Mouse (Mus musculus): ENCODE results near the gene Rab7. TPM values are rescaled to one million over a fixed set of nuclear protein-coding genes. Genes with fewer than 3 reads are reported as not detected.

Gene Rab7
- 429 and 432 TPM in 2 replicates for polyA plus RNA-seq (2012; rRNA removed)

- Histone ChIP-seq H3K4me1 (ENCODE audit: control insufficient read depth, insufficient read depth, low read length) (peaks cover 15% of the 10 kb centered on the region), H3K27ac (ENCODE audit: insufficient read depth, low read length) (peak within 1 kb of the TSS; percentile 17; the same call in 1 of the 2 replicates), H3K4me3 (ENCODE audit: insufficient read depth, low read length) (peak within 1 kb of the TSS; percentile 87)
- no peak for TF ChIP-seq CTCF (IDR thresholded peaks at IDR 0.05; ENCODE audit: extremely low read depth, insufficient read depth, low read length)
- peak; percentile 73 for TF ChIP-seq POLR2A (IDR thresholded peaks at IDR 0.05; ENCODE audit: extremely low read depth, insufficient read depth, low read length)
These were observed at the start of gene Rab7 for GRCm38 (mm10) chr6:88044577-88045405. Gene Rab7, minus strand, starts transcription at chr6:88045270.

DNA sequence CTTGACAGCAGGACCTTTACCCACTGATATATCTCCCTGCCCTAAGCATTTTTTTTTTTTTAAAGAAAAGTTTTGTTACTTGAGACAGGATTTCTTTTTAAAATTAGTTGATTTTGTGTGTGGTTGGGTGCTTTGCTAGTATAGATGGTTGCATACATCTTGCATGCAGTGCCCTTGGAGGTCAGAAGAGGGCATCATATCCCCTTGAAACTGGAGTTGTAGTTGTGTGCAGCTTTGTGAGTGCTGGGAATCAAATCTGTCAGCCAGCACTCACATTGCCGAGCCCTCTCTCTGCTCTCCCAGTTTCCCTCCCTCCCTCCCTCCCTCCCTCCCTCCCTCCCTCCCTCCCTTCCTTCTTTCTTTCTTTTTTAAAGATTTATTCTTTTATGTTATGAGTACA is 43.9 kb upstream of the Rab7 start:
- Histone ChIP-seq H3K27ac (ENCODE audit: insufficient read depth, low read length) (no peak overlapping the region), H3K4me1 (ENCODE audit: control insufficient read depth, insufficient read depth, low read length) (peaks cover 8% of the 10 kb centered on the region), H3K4me3 (ENCODE audit: insufficient read depth, low read length) (no peak overlapping the region)
- TF ChIP-seq POLR2A (IDR thresholded peaks at IDR 0.05; ENCODE audit: extremely low read depth, insufficient read depth, low read length) (no peak), CTCF (IDR thresholded peaks at IDR 0.05; ENCODE audit: extremely low read depth, insufficient read depth, low read length) (no peak)

DNA sequence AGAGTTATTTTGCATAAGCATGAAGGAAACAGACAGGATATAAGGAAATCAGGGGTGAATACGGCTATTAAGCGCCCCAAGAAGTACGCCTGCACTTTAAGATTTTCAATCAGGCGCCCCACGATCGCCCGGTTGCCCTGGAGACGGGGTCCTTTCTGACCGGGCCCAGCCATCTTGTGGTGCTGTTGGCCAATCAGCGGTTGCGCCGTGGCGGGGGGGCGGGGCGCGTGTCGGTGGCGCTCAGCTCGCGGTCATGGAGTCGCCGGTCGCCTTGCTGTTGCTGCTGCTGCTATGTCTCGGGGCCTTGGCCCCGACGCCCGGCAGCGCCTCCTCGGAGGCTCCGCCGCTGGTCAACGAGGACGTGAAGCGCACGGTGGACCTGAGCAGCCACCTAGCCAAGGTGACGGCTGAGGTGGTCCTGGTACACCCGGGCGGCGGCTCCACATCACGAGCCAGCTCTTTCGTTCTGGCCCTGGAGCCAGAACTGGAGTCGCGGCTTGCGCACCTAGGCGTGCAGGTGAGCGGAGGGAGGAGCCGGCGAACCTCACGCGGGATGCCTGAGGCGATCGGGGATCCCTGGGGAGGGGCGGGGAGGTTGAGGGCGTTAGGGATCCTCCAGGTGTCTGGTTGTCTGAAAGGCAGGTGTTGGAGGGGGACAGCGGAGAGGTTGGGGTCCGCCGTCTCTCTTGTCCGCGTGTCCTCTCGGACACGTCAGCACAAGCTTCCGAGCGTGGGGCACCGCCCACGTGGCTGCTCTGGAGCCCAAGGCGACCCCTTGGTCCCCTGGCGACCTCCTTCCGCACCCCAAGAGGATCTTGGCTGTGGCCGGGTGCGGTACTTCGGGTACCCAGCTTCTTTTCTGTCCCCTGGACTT is 39.4 kb upstream of the Rab7 start, which contains the start of gene Rpn1:
Gene Rpn1 (plus strand): TSS at position 205 of the 874 bp plus-strand sequence.
- TF ChIP-seq POLR2A (IDR thresholded peaks at IDR 0.05; ENCODE audit: extremely low read depth, insufficient read depth, low read length) (peak; percentile 30; the same call in 1 of the 2 replicates), CTCF (IDR thresholded peaks at IDR 0.05; ENCODE audit: extremely low read depth, insufficient read depth, low read length) (no peak)
- peak within 1 kb of the TSS; percentile 89 for H3K4me3 ChIP-seq (ENCODE audit: insufficient read depth, low read length)
- peaks cover 8% of the 10 kb centered on the region for H3K4me1 ChIP-seq (ENCODE audit: control insufficient read depth, insufficient read depth, low read length)
- no peak within 1 kb of the TSS for H3K27ac ChIP-seq (ENCODE audit: insufficient read depth, low read length)

DNA sequence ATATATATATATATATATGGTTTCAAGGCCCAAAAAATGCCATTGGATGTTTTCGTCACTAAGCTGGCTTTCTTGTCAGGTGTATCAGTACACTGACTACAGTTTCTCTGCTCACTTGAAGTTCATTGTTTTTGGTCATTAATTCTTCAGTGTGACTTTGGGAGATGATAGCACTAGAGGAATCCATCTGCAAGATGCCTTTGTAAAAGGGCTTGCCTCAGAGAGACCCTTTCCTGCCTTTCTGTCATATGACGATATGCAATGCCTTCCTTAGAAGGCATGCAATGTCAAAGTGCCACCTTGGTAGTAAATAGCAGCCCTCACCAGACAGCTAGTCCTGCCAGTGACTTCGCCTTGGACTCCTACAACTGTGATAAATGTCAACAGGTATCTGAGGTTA is 38.6 kb upstream of the Rab7 start:
- Histone ChIP-seq H3K4me1 (ENCODE audit: control insufficient read depth, insufficient read depth, low read length) (peaks cover 8% of the 10 kb centered on the region), H3K27ac (ENCODE audit: insufficient read depth, low read length) (no peak overlapping the region), H3K4me3 (ENCODE audit: insufficient read depth, low read length) (peak overlapping the region; percentile 89; the same call in 1 of the 2 replicates)
- TF ChIP-seq POLR2A (IDR thresholded peaks at IDR 0.05; ENCODE audit: extremely low read depth, insufficient read depth, low read length) (no peak), CTCF (IDR thresholded peaks at IDR 0.05; ENCODE audit: extremely low read depth, insufficient read depth, low read length) (no peak)

- TF ChIP-seq CTCF (IDR thresholded peaks at IDR 0.05; ENCODE audit: extremely low read depth, insufficient read depth, low read length) (no peak), POLR2A (IDR thresholded peaks at IDR 0.05; ENCODE audit: extremely low read depth, insufficient read depth, low read length) (no peak)
- Histone ChIP-seq H3K4me3 (ENCODE audit: insufficient read depth, low read length) (no peak overlapping the region), H3K4me1 (ENCODE audit: control insufficient read depth, insufficient read depth, low read length) (peaks cover 8% of the 10 kb centered on the region), H3K27ac (ENCODE audit: insufficient read depth, low read length) (no peak overlapping the region)
These were observed 38.0 kb upstream of the Rab7 start for GRCm38 (mm10) chr6:88083095-88083494.

DNA sequence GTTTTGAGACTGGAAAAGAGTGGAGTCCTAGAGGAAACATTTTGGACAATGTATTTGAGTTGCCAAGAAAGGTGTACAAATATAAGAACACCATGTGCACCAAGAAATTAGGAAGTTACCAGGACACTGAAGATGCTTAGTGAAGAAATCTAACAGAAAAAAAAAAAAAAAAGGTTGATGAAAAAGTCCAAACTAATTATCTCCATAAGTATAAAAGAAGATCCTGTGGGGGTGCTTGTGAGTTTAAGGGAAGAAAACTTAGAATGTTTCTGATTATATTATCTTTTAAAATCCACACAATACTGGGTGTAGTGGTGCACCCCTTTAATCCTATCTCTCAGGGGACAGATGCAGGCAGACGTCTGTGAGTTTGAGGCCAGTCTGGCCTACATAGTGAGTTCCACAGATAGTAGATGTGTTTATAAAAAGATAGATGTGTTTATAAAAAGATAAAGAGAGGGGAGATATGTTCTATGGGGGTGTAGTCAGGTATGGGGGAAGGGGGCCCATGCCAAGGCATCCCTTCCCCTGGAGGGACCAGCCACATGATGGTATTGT is 31.0 kb upstream of the Rab7 start:
- no peak overlapping the region for H3K27ac ChIP-seq (ENCODE audit: insufficient read depth, low read length)

GRCm38 (mm10) chr6:88074752-88075554 is 29.9 kb upstream of the Rab7 start:
- Histone ChIP-seq H3K4me1 (ENCODE audit: control insufficient read depth, insufficient read depth, low read length) (no peaks in the 10 kb centered on the region), H3K4me3 (ENCODE audit: insufficient read depth, low read length) (peak overlapping the region; percentile 35), H3K27ac (ENCODE audit: insufficient read depth, low read length) (peak overlapping the region; percentile 25)
- TF ChIP-seq POLR2A (IDR thresholded peaks at IDR 0.05; ENCODE audit: extremely low read depth, insufficient read depth, low read length) (peak; percentile 86), CTCF (IDR thresholded peaks at IDR 0.05; ENCODE audit: extremely low read depth, insufficient read depth, low read length) (peak; percentile 78)

More for the DNA sequence above, 31.0 kb upstream of the Rab7 start:
- TF ChIP-seq CTCF (IDR thresholded peaks at IDR 0.05; ENCODE audit: extremely low read depth, insufficient read depth, low read length) (no peak), POLR2A (IDR thresholded peaks at IDR 0.05; ENCODE audit: extremely low read depth, insufficient read depth, low read length) (no peak)
- Histone ChIP-seq H3K4me1 (ENCODE audit: control insufficient read depth, insufficient read depth, low read length) (no peaks in the 10 kb centered on the region), H3K4me3 (ENCODE audit: insufficient read depth, low read length) (no peak overlapping the region)

- H3K4me1 ChIP-seq (ENCODE audit: control insufficient read depth, insufficient read depth, low read length): no peaks in the 10 kb centered on the region
These were observed 26.1 kb upstream of the Rab7 start for GRCm38 (mm10) chr6:88071216-88071615.

More at GRCm38 (mm10) chr6:88071216-88071615, 26.1 kb upstream of the Rab7 start:
- no peak overlapping the region for H3K27ac ChIP-seq (ENCODE audit: insufficient read depth, low read length)
- no peak overlapping the region for H3K4me3 ChIP-seq (ENCODE audit: insufficient read depth, low read length)
- TF ChIP-seq CTCF (IDR thresholded peaks at IDR 0.05; ENCODE audit: extremely low read depth, insufficient read depth, low read length): no peak
- TF ChIP-seq POLR2A (IDR thresholded peaks at IDR 0.05; ENCODE audit: extremely low read depth, insufficient read depth, low read length): no peak
